Mouse (Mus musculus): ENCODE results near the gene Ccdc115. TPM values are rescaled to one million over a fixed set of nuclear protein-coding genes. Genes with fewer than 3 reads are reported as not detected.

Ccdc115 gene
- polyA plus RNA-seq, 1 experiment = 19.2 TPM

DNA sequence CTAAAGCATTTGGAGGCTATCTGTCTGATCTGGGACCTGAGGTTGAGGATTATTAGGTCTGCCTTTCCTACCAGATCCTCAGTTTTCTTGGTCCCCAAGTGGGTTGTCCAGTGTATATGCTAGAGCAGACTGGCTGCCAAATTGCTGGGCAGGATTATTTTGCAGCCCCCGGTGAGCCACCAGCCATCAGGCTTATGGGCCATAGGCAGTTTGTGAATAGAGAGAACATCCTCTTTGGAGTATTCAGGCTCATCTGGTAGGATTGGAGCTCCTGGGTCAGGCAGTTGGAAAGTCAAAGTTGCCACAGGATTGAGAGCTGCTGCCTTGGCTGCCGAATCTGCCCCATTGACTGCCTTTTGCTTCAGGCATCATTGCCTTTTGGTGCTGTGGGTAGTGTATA is 11.0 kb downstream of the Ccdc115 start:
- no peak for DNase-seq (ENCODE audit: low read depth in 1 of 2, low spot score in 2 of 2)
- no peak for TF ChIP-seq CTCF (IDR thresholded peaks at IDR 0.05; ENCODE audit: extremely low read depth, insufficient read depth, insufficient read length, insufficient replicate concordance)
- TF ChIP-seq POLR2A (IDR thresholded peaks at IDR 0.05; ENCODE audit: low read depth, low read length) = no peak
- 97% methylated on average over 2 of the region's 2 CpGs for WGBS
- Histone ChIP-seq H3K27me3 (ENCODE audit: control insufficient read depth, insufficient read depth, low read length) (no peaks in the 10 kb centered on the region), H3K4me3 (ENCODE audit: extremely low read depth, insufficient read depth, insufficient read length) (no peak overlapping the region), H3K36me3 (ENCODE audit: control insufficient read depth, insufficient read depth, low read length) (no peaks in the 10 kb centered on the region), H3K4me1 (ENCODE audit: control insufficient read depth, insufficient read depth, insufficient read length) (no peaks in the 10 kb centered on the region), H3K27ac (ENCODE audit: insufficient read depth, low read length) (no peak overlapping the region)

DNA sequence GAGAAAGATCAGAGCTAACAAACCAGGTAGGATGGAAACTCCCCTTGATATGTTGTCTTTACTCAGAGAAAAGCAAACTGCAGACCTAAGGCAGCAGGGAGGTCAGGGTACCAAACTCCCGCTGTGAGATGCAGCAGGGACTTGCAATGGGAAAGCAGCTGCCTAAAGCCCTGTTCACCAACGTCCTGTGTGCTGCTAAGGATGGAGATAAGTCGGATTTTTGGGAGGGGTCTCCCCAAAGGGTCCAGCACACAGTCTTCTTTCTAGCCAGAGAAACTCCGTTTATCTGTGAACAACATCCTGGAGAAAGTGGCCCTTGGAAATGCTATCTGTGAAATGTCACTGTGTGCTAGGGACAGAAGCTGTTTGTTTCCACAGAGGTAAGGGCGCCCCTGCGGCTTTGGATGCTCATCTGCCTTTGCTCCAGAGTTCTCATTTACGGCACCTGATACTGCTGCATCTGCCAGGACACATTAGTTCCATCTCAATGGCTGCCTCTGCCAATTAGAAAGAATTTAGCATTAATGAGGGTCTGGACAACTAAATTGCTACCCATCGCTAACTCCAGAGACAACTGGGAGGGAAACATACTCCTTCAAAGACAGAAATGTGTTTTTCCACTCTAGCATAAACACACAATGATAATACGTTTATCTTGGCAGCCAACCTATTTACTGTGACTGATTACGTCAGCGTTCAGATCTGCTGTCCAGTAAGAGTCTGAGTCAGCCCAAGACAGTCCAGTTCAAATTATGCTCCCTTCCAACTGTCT is 40.1 kb downstream of the Ccdc115 start:
- H3K27me3 ChIP-seq (ENCODE audit: control insufficient read depth, insufficient read depth, low read length) = no peaks in the 10 kb centered on the region

DNA sequence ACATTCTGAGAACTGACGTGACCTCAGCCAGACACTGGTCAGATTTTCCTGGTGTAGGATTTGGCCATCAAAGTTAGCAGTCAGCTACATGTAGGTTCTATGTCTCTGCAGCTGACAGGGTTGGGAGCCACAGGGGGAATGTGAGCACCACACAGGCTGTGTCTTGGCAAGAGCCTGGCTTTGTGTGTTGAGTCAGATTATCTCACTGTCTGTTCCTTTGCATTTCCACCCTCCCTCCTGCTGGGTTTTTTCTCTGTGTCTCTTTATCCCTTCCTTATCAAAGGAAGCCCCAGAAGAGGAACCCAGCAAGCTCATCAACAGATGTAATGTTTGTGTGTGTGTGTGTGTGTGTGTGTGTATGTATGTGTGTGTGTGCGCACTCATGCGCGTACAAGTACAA is 43.2 kb downstream of the Ccdc115 start:
- WGBS = 94% methylated on average over 4 of the region's 4 CpGs
- no peaks in the 10 kb centered on the region for H3K27me3 ChIP-seq (ENCODE audit: control insufficient read depth, insufficient read depth, low read length)
- H3K27ac ChIP-seq (ENCODE audit: insufficient read depth, low read length) = no peak overlapping the region
- TF ChIP-seq POLR2A (IDR thresholded peaks at IDR 0.05; ENCODE audit: low read depth, low read length) = no peak
- no peak for TF ChIP-seq CTCF (IDR thresholded peaks at IDR 0.05; ENCODE audit: extremely low read depth, insufficient read depth, insufficient read length, insufficient replicate concordance)
- H3K4me3 ChIP-seq (ENCODE audit: extremely low read depth, insufficient read depth, insufficient read length) = no peak overlapping the region
- no peaks in the 10 kb centered on the region for H3K4me1 ChIP-seq (ENCODE audit: control insufficient read depth, insufficient read depth, insufficient read length)
- DNase-seq (ENCODE audit: low read depth in 1 of 2, low spot score in 2 of 2) = no peak
- no peaks in the 10 kb centered on the region for H3K36me3 ChIP-seq (ENCODE audit: control insufficient read depth, insufficient read depth, low read length)

More for the DNA sequence above, 40.1 kb downstream of the Ccdc115 start:
- Histone ChIP-seq H3K4me1 (ENCODE audit: control insufficient read depth, insufficient read depth, insufficient read length) (no peaks in the 10 kb centered on the region), H3K27ac (ENCODE audit: insufficient read depth, low read length) (no peak overlapping the region), H3K36me3 (ENCODE audit: control insufficient read depth, insufficient read depth, low read length) (no peaks in the 10 kb centered on the region), H3K4me3 (ENCODE audit: extremely low read depth, insufficient read depth, insufficient read length) (no peak overlapping the region)
- DNase-seq (ENCODE audit: low read depth in 1 of 2, low spot score in 2 of 2) = no peak
- WGBS = 77% methylated on average over 11 of the region's 11 CpGs
- TF ChIP-seq CTCF (IDR thresholded peaks at IDR 0.05; ENCODE audit: extremely low read depth, insufficient read depth, insufficient read length, insufficient replicate concordance) (no peak), POLR2A (IDR thresholded peaks at IDR 0.05; ENCODE audit: low read depth, low read length) (no peak)

DNA sequence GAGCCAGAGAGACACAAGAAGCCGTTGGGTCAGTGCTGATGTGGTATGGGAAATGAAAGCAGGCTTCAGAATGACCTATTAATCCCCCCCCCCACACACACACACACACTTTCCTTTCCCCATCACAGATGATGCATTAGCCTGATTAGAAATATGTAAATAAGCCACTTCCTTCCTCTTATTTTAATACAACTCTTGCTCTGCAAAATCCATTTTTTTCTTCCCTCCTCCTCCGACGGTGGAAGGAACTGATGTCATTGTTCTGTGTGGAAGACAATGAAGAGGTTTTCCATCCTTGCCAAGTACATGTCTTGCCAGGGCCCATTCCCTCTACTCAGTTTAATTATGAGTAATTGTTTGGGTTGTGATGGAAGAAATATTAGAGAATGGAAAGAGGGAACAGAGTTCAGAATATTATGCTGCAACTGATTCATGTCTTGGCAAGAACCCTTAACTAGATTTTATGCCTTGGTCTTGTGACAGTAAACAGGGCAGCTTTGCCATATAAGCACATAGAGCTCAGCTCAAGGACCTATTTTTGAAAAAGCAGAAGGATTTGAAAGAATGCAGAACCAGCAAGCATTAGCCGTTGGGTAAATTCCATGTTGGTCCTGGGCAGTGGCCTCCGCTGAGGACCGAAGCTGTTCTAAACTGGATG is 50.1 kb downstream of the Ccdc115 start:
- H3K4me1 ChIP-seq (ENCODE audit: control insufficient read depth, insufficient read depth, insufficient read length) = no peaks in the 10 kb centered on the region
- H3K36me3 ChIP-seq (ENCODE audit: control insufficient read depth, insufficient read depth, low read length) = no peaks in the 10 kb centered on the region
- no peaks in the 10 kb centered on the region for H3K27me3 ChIP-seq (ENCODE audit: control insufficient read depth, insufficient read depth, low read length)
- no peak for DNase-seq (ENCODE audit: low read depth in 1 of 2, low spot score in 2 of 2)
- 44% methylated on average over 6 of the region's 6 CpGs for WGBS
- no peak for TF ChIP-seq CTCF (IDR thresholded peaks at IDR 0.05; ENCODE audit: extremely low read depth, insufficient read depth, insufficient read length, insufficient replicate concordance)
- H3K4me3 ChIP-seq (ENCODE audit: extremely low read depth, insufficient read depth, insufficient read length) = no peak overlapping the region
- H3K27ac ChIP-seq (ENCODE audit: insufficient read depth, low read length) = no peak overlapping the region

DNA sequence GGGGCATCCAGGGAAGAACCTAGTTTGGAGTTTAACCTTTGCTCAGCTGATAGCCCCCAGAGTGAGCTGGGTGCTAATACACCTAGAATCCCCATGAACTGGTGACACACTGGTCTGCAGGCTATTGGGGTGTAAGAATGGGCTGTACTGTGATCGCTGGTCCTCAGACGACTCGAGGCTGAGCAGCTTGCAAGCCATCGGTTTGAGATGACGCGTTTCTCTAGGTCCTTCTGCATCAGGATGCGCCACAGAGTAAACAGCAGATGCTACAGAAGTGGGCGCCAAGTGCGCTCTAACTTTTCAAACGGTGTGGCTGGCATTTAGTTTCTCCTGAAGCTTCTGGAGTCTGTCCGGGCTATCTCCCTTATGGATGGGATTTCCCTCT is 50.6 kb downstream of the Ccdc115 start:
- H3K4me1 ChIP-seq (ENCODE audit: control insufficient read depth, insufficient read depth, insufficient read length) = no peaks in the 10 kb centered on the region
- no peaks in the 10 kb centered on the region for H3K27me3 ChIP-seq (ENCODE audit: control insufficient read depth, insufficient read depth, low read length)
- H3K27ac ChIP-seq (ENCODE audit: insufficient read depth, low read length) = no peak overlapping the region
- DNase-seq (ENCODE audit: low read depth in 1 of 2, low spot score in 2 of 2) = no peak
- WGBS = 82% methylated on average over 11 of the region's 11 CpGs
- TF ChIP-seq POLR2A (IDR thresholded peaks at IDR 0.05; ENCODE audit: low read depth, low read length) = no peak
- no peak for TF ChIP-seq CTCF (IDR thresholded peaks at IDR 0.05; ENCODE audit: extremely low read depth, insufficient read depth, insufficient read length, insufficient replicate concordance)
- no peak overlapping the region for H3K4me3 ChIP-seq (ENCODE audit: extremely low read depth, insufficient read depth, insufficient read length)
- H3K36me3 ChIP-seq (ENCODE audit: control insufficient read depth, insufficient read depth, low read length) = no peaks in the 10 kb centered on the region

DNA sequence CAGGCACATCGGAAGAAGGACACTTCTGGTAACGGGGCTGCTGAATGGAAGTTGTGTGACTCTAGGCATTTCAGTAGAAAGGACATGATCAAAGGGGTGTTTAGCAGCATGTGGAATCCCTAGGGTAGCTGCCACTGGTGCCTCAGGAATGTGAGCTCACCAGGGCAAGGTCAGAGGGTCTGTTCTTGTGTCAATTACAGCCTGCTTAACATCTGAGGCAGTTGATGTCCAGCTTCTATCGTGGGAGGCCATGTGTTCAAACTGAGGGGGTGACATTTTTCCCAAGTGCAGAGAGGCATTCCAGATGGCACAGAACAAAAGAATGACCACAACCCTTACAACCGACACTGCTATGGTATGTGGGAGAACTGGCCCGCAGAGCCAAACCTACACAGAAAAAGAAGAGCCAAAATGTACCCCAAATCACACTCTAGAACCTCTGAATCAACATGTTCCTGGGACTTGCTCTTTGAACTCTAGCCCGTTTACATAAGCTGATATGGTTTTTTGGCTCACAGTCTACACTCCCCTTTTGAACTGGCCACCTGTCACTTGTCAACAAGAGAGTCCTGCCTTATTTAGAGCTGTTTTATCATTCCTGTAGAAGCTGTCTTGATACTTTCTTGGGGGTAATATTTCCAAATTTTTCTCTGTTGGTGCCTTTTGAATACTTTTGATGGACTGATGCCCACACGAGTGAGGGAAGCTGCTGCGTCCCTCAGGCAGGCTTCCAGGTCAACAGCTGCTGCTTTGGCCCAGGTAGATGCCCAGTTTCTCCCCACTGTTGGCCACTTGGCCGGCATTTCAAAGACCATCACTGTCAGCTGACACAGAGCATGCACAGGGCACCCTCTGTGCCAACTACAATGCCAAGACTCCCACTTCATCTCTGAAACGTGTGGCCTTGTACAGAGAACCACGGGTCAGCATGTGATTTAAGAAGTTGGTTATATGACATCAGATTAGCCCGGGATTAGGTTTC is 51.8 kb downstream of the Ccdc115 start:
- no peak for DNase-seq (ENCODE audit: low read depth in 1 of 2, low spot score in 2 of 2)
- TF ChIP-seq CTCF (IDR thresholded peaks at IDR 0.05; ENCODE audit: extremely low read depth, insufficient read depth, insufficient read length, insufficient replicate concordance) = no peak
- no peak for TF ChIP-seq POLR2A (IDR thresholded peaks at IDR 0.05; ENCODE audit: low read depth, low read length)
- Histone ChIP-seq H3K27ac (ENCODE audit: insufficient read depth, low read length) (no peak overlapping the region), H3K4me1 (ENCODE audit: control insufficient read depth, insufficient read depth, insufficient read length) (no peaks in the 10 kb centered on the region), H3K27me3 (ENCODE audit: control insufficient read depth, insufficient read depth, low read length) (no peaks in the 10 kb centered on the region), H3K36me3 (ENCODE audit: control insufficient read depth, insufficient read depth, low read length) (no peaks in the 10 kb centered on the region), H3K4me3 (ENCODE audit: extremely low read depth, insufficient read depth, insufficient read length) (no peak overlapping the region)
- WGBS = 82% methylated on average over 12 of the region's 12 CpGs

Other genes with a start within 250 kb of the Ccdc115 start
- 40.7 and 49.2 TPM in 2 replicates for gene Imp4, start 179 bp upstream of the Ccdc115 start, polyA plus RNA-seq (2012; rRNA removed)
- gene Ptpn18, start 20.1 kb upstream of the Ccdc115 start, polyA plus RNA-seq (2012; rRNA removed) = 587 and 1,136 TPM in 2 replicates
- gene Prss39, start 58.7 kb upstream of the Ccdc115 start, polyA plus RNA-seq (2012; rRNA removed) = 0.12 TPM in 1 of 2 replicates, not detected in the other
- not detected in 2 replicates for gene Cfc1, start 96.0 kb upstream of the Ccdc115 start, polyA plus RNA-seq (2012; rRNA removed)
- not detected in 2 replicates for gene Prss40, start 121.3 kb upstream of the Ccdc115 start, polyA plus RNA-seq (2012; rRNA removed)
- gene Amer3, start 140.0 kb upstream of the Ccdc115 start, polyA plus RNA-seq (2012; rRNA removed) = 0.01 TPM in 1 of 2 replicates, not detected in the other